Mouse (Mus musculus) lung, postnatal 0 days (tissue): Measurements from ENCODE around the gene Dse. TPM values are rescaled to one million over a fixed set of nuclear protein-coding genes. Genes with fewer than 3 reads are reported as not detected.
A peak's percentile ranks its signal among the peaks of the same experiment; 100 is the strongest.

Experiments
- ATAC-seq: fragments of 200-750 bp; cut with Nextera tagmentation; 2 replicates; pipeline ENCODE4 v1.8.0; 2017; ENCODE audit warnings: moderate library complexity
- DNase-seq: peaks from one replicate; pipeline ENCODE4 v3.0.0-alpha.2; 2016; ENCODE audit warnings: low spot score
- H3K27ac ChIP-seq: fragments of 300-500 bp; sonication (generic); 2 replicates; pipeline ENCODE4 v1.5.1; 2014; ENCODE audit warnings: antibody characterized with exemption, mild to moderate bottlenecking, low read length, mixed read lengths
- H3K27me3 ChIP-seq: fragments of 300-500 bp; sonication (generic); replicated peaks from 2 replicates; pipeline ENCODE4 v1.6.1; 2014; ENCODE audit warnings: low read length, mixed read lengths; ENCODE audit not compliant: insufficient read depth
- H3K36me3 ChIP-seq: fragments of 300-500 bp; sonication (generic); 2 replicates; pipeline ENCODE4 v1.6.1; 2014; ENCODE audit warnings: low read length, mixed read lengths; ENCODE audit not compliant: insufficient read depth
- H3K4me1 ChIP-seq: fragments of 300-500 bp; sonication (generic); 2 replicates; pipeline ENCODE4 v1.6.1; 2014; ENCODE audit warnings: antibody characterized with exemption, low read depth, low read length, mixed read lengths; ENCODE audit not compliant: insufficient read depth
- H3K4me2 ChIP-seq: fragments of 300-500 bp; sonication (generic); replicated peaks from 2 replicates; pipeline ENCODE4 v1.6.1; 2014; ENCODE audit warnings: low read depth, mild to moderate bottlenecking, low read length, moderate library complexity, mixed read lengths
- H3K4me3 ChIP-seq: fragments of 300-500 bp; sonication (generic); 2 replicates; pipeline ENCODE4 v1.5.1; 2014; ENCODE audit warnings: low read depth, low read length
- H3K9ac ChIP-seq: fragments of 300-500 bp; sonication (generic); replicated peaks from 2 replicates; pipeline ENCODE4 v1.6.1; 2014; ENCODE audit warnings: low read depth, mild to moderate bottlenecking
- H3K9me3 ChIP-seq: fragments of 300-500 bp; sonication (generic); 2 replicates; pipeline ENCODE4 v1.6.1; 2016; ENCODE audit warnings: low read length, mixed read lengths
- CTCF ChIP-seq: IDR thresholded peaks from 2 replicates; pipeline ENCODE4 v1.5.1; 2016; ENCODE audit warnings: antibody characterized with exemption, mild to moderate bottlenecking
- EP300 ChIP-seq: IDR thresholded peaks from 2 replicates; pipeline ENCODE4 v1.6.1; 2016; ENCODE audit warnings: antibody characterized with exemption, mild to moderate bottlenecking, control low read depth
- WGBS: fragments of 180-500 bp; shearing (Covaris S2); extraction: QIAGEN DNeasy Blood & Tissue Kit; methylation state at CpG from one replicate; pipeline ENCODE4 v1.1.7; 2014; 5-methylcytosine and 5-hydroxymethylcytosine counted together
- polyA plus RNA-seq: library from polyadenylated mRNA; unstranded; fragments of >200 nt; fragmentation: Nextera tagmentation; extraction: Ambion mirVana; gene quantifications from 2 replicates; pipeline ENCODE4 v1.2.1, GENCODE M21; 2015

Gene Dse
- polyA plus RNA-seq, 1 experiment from 2014 or later, result 15.4 TPM

DNA sequence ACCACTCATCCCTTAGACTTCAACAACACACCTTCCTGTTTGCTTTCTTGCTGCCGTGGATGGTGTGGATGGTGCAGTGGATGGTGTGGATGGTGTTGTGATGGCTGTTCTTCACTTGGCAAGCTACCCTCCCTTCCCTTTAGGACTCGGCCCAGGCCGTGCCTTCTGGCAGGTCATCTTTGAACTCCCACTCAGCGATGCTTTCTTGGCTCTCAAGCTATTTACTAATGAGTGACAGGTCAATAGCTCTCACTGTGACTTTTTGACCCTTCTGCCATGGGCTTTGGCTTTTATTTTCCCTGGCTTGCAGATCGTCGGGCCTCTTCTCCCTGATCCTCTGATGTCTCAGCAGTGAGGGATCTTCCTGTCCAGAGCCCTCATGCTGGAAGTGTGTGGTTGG is 71.1 kb downstream of the Dse start:
- Histone ChIP-seq H3K9me3 (no peaks in the 10 kb centered on the region), H3K4me3 (no peak overlapping the region), H3K36me3 (no peaks in the 10 kb centered on the region), H3K4me2 (no peak overlapping the region), H3K4me1 (no peaks in the 10 kb centered on the region), H3K27me3 (no peaks in the 10 kb centered on the region), H3K27ac (no peak overlapping the region), H3K9ac (no peak overlapping the region)
- whole genome bisulfite sequencing, result 16% methylated on average over 6 of the region's 6 CpGs
- TF ChIP-seq CTCF, result no peak
- no peak for TF ChIP-seq EP300
- no peak for ATAC-seq
- no peak for DNase-seq

DNA sequence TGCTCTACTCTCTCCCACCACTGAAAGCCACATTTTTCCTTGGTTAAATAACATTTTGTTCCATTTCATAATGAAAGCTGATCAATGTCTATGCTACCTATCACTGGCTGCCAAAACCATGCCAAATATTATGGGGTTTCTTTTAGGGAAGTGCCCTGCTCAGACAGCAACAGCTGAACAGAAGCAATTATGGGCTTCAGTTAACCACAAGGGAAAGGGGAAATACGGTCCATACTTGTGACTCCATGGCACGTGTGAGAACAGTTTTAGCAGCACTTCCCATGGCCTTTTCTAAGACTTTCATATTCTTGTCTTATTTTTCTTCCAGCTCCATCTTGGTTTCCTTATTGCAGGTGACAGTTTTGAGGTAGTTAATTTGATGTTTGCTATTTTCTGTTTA is 76.2 kb downstream of the Dse start:
- no peak overlapping the region for H3K4me3 ChIP-seq
- no peaks in the 10 kb centered on the region for H3K27me3 ChIP-seq
- H3K4me1 ChIP-seq, result no peaks in the 10 kb centered on the region
- DNase-seq (peak; percentile 34), ATAC-seq (no peak)
- H3K36me3 ChIP-seq, result no peaks in the 10 kb centered on the region
- TF ChIP-seq EP300, result no peak
- TF ChIP-seq CTCF, result no peak
- 73% methylated on average over 2 of the region's 2 CpGs for WGBS
- no peak overlapping the region for H3K4me2 ChIP-seq
- no peak overlapping the region for H3K9ac ChIP-seq
- no peak overlapping the region for H3K27ac ChIP-seq
- no peaks in the 10 kb centered on the region for H3K9me3 ChIP-seq

DNA sequence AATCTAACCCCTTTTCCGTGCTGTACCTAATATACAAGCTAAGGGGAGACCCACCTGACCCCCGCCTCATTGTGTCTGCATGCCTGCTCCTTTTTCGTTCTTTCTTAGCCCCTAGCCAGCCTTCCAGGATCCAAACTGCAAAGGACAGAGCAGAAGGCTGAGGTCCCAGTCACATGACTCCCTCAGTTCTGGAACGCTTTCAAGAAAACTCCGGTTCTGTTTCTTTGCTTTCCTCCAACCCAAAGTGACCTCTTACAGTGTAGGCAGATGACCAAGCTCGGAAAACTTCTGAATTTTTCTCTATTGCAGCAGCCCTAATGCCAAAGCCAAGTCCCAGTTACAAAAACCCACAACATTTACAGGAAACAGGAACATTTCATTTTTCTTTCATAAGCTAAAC is 79.1 kb downstream of the Dse start:
- H3K9me3 ChIP-seq, result no peaks in the 10 kb centered on the region
- H3K27me3 ChIP-seq, result no peaks in the 10 kb centered on the region
- TF ChIP-seq CTCF (no peak), EP300 (no peak)
- H3K4me2 ChIP-seq, result peak overlapping the region; percentile 87; the same call in 1 of the 2 replicates
- peak; percentile 50 for DNase-seq
- no peaks in the 10 kb centered on the region for H3K36me3 ChIP-seq
- H3K27ac ChIP-seq, result no peak overlapping the region
- H3K9ac ChIP-seq, result no peak overlapping the region
- H3K4me3 ChIP-seq, result no peak overlapping the region
- WGBS, result 62% methylated on average over 6 of the region's 6 CpGs
- no peaks in the 10 kb centered on the region for H3K4me1 ChIP-seq
- peak; percentile 52 for ATAC-seq

DNA sequence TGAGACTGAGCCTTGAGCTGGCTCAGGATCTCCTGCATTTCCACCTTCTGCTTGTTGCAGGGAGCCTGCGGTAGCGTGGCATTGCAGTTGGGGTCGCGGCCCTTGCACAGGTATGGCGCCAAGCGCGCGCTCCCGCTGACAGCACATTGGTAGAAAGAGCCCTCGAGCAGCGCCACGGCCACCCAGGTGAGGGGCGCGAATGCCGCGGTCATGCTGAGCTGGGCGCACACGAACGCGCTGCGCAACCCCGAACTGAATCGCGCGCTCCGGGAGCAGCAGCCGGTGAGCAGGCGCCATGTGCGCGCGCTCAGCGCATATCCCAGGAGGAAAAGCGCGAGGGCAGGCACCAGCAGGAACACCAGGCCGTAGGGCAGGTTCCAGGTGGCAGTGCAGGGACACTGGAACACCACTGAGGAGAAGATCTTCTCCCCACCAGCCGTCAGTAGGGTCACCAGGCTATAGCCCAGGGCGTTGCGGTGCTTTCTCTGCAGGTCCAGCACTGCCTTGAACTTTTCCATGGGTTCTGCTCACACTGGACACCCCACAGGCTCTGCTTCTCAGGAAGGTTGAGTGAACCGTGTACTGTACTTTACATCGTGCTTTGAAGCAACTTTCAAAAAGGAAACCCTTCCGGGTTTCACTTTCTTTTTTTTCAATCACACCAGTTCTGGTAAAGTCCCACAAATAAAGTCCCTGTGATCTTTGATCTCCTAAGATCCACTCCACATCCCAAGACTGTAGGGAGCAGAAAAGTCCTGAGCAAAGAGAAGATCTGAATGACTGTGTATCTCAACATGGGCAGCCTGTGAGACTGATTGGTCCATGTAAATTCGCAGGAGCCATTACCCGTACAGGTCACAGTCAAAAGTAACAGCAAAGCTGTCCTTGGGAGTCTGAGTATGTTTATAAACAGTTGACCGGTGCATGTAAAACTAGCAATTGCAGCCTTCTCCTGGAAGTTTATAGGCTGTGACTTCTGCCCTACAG is 79.8 kb downstream of the Dse start, which contains the start of gene Calhm6:
Gene Calhm6 (minus strand): TSS at position 593 of the 987 bp plus-strand sequence.
- Histone ChIP-seq H3K4me1 (no peaks in the 10 kb centered on the region), H3K27ac (no peak within 1 kb of the TSS), H3K27me3 (no peaks in the 10 kb centered on the region), H3K4me2 (peak within 1 kb of the TSS; percentile 87), H3K9me3 (no peaks in the 10 kb centered on the region), H3K4me3 (peak within 1 kb of the TSS; percentile 43), H3K36me3 (no peaks in the 10 kb centered on the region), H3K9ac (no peak within 1 kb of the TSS)
- WGBS, result 15% methylated on average over 44 of the region's 44 CpGs
- peak; percentile 44 for ATAC-seq
- no peak for TF ChIP-seq EP300
- no peak for TF ChIP-seq CTCF
- DNase-seq, result peak; percentile 22

DNA sequence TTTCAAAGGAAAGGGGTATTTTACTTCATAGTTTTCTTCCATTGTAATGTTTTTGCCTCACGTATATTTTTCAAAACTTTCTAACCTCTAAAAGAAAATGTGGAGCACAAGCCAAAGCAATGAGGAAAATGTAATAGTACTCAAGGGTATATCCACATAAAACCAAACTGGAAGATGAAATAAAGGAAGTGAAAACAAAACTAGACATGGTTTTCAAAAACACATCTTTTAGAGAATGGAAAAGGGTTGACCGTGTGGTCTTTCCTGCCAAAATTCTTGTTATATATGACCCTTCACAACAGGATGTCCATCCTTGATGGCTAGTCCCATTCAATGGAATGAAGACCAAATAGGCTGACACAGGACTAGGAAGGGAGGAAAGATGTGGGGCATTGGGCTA is 89.1 kb downstream of the Dse start:
- 80% methylated on average over 2 of the region's 2 CpGs for WGBS
- H3K27me3 ChIP-seq, result no peaks in the 10 kb centered on the region
- no peak for DNase-seq

DNA sequence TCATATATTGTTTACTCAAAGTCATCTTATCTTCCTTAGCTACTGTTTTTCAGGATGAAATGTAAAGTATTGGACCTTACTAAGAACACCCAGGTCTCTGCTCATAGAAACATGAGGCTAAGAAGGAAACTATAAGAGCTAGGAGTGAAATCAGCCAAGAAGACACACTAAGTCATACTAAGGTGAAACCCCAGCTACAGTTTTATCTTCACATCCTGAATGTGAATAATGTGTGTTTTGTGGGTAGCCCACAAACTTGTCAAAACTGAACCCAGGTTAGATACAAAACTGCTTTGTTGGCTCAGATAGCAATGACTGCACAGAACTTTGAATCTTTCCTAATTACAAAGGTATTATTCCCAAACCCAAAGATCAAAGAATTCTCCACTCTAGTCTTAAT is 89.7 kb downstream of the Dse start:
- H3K4me3 ChIP-seq, result no peak overlapping the region
- H3K27ac ChIP-seq, result no peak overlapping the region
- no peak for ATAC-seq
- no peaks in the 10 kb centered on the region for H3K27me3 ChIP-seq
- no peak overlapping the region for H3K9ac ChIP-seq
- H3K36me3 ChIP-seq, result no peaks in the 10 kb centered on the region
- TF ChIP-seq CTCF, result no peak
- no peak for TF ChIP-seq EP300
- H3K9me3 ChIP-seq, result no peaks in the 10 kb centered on the region
- no peaks in the 10 kb centered on the region for H3K4me1 ChIP-seq
- no peak overlapping the region for H3K4me2 ChIP-seq
- DNase-seq, result no peak

More for the DNA sequence above, 89.1 kb downstream of the Dse start:
- TF ChIP-seq CTCF (no peak), EP300 (no peak)
- Histone ChIP-seq H3K9me3 (no peaks in the 10 kb centered on the region), H3K4me3 (no peak overlapping the region), H3K4me1 (no peaks in the 10 kb centered on the region), H3K36me3 (no peaks in the 10 kb centered on the region), H3K9ac (no peak overlapping the region), H3K4me2 (no peak overlapping the region), H3K27ac (no peak overlapping the region)
- ATAC-seq, result no peak
